Mouse (Mus musculus): ENCODE data around the gene Inpp5k.

The Inpp5k gene

DNA sequence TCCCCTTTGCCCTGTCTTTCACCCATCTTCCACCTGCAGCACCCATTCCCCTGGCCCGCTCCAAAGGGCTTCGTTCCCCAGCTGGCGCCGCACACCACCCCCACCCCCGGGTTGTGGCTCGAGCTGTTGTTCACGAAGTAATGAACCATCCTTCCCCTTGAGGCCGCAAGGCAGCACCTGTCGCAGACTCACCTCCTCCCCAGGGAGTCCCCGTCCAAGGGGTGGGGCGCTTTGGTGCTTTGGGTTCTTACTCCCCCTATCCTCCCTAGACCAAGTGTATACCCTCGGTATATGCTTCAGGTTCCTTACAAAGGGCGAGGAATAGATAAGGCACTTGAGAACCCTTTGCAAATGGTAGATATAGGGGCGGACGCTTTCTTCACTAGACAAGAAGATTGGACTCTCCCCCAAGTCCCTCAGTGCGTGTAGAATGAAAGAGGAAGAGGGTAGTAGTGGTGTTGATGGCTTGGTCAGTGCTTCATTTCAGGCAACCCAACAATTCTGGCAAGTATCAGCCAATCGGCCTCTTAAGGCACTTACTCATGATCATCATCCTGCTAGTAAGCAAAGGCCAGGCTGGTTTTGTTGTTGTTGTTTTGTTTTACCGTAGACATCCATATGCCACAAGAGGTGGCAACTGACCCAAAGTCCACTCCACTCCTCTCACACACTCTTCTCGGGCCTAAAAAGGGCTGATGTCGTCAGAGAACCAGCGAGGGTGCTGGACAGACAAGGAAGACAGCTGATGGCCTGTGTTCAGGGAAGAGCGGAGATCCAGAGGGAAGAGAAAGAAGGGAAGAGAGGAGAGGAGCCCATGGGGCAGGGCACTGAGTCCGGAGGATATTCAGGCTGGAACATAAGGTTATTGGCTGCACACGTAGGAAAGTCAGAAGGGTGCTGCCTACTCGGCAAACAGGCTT is 23.9 kb downstream of the Inpp5k start:
- no peak for DNase-seq (ENCODE audit: low read depth, low spot score)

DNA sequence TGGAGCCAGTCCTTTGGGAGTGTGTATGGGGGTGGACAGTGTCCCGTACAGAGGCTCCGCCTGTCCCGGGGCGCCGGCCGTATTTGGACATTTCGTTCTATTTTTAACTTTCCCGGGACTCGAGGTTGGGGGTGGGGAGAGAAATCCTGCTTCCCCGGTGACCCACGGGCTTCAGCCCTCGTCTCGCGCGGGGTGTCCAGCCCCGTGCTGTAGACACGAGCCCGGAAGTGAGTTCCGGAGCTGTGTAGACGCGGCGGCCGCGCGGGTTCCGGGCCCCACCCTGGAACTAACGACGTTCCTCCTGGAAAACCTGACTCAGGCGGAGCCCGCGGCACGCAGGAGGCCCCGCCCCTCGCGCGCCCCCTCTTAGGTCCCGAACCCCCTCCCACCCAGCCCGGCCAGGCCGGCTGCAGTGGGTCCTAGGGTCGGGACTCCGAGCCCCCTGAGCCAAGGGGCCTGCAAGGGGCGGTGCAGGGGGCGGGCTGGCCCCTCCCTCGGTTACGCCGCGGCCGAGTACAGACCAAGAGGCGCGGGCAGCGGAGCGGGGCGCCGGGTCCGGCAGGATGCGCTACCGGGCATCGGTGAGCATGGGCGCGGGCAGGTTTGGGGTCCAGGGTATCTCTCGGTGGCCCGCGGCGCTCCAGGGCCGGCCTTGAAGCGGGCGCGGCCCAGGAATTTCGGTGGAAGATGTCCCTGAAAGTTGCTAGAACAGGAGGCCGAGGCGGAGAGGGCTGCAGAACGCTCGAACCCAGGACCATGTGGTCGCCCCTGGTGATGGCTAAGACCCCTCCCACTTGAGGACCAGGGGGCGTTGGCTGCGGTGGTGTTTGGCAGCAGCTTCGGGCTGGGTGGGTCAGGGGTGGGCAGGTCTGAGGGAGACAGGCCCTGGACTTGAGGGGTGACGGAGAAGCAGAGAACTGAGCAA is 25.1 kb downstream of the Inpp5k start:
- peak; percentile 35 for DNase-seq (ENCODE audit: low read depth, low spot score)

DNA sequence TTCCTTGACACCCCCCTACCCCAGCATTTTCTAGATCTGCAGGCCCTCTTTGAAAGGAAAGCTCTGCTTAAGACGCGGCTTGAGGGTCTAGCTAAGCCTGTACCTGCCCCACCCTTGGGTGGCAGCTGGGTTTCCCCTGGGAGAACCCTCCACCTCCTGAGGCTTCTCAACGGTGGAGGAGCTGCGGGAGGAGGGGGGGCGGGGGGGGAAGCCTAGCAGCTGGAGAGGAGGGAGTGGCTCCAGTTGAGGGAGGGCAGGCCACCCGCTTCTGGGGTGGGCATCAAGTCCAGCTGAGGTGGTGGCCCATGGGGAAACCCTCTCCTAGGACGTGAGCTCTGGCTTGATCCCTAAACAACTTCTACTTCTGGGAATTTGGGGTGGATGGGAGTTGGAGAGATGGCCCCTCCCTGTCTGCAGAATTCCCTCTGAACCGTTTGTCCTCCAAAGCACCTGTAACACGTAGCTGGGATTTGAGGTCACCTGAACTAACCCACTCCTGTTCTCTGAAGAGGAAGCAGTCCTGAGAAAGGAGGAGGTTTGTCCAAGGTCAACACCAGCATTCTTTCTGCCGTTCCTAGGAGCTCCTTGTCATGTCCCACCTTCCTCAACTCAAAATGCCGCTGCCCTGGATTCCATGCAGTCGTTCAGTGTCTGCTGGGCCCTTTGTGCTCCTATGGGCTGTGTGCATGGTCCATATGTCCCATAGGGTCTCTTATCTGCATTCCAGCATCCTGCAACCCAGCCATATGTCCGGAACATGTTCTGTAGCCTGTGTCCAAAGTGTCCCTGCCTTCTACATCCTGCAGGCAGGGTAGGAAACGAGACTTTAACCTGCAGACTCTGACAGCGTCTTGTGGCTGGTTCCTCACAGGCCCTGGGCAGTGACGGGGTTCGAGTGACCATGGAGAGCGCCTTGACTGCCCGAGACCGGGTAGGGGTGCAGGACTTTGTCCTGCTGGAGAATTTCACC is 26.1 kb downstream of the Inpp5k start:
- no peak for DNase-seq (ENCODE audit: low read depth, low spot score)

DNA sequence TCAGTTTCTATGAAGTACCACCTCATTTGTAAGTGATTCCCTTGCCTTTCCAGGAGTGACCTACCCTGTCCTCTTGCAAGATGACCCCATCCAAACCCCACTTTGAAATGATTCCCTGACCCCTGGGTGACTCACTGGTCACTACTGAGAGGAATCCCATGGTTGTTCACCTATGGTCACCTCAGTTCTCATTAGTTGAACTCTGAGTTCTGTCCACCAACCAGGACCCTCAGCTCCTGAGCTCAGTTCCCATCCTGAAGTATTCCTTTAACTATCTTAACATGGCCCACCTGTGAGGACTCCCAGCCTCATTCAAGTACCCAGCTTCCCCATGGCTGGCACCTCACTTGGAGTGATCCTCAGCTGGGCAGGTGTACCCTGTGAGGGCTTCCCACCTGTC is 27.1 kb downstream of the Inpp5k start:
- DNase-seq (ENCODE audit: low read depth, low spot score) = no peak

DNA sequence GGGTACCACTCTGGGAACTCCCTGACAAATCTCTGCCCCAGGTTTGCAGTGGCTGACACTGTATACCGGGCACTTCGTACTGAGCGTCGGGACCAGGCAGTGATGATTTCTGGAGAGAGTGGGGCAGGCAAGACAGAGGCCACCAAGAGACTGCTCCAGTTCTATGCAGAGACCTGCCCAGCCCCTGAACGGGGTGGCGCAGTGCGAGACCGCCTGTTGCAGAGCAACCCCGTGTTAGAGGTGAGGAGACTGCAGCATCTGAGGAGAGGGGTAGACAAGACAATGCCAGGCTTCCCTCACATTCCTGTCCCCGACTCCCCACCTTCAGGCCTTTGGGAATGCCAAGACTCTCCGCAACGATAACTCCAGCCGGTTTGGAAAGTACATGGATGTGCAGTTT is 27.5 kb downstream of the Inpp5k start:
- DNase-seq (ENCODE audit: low read depth, low spot score) = no peak

DNA sequence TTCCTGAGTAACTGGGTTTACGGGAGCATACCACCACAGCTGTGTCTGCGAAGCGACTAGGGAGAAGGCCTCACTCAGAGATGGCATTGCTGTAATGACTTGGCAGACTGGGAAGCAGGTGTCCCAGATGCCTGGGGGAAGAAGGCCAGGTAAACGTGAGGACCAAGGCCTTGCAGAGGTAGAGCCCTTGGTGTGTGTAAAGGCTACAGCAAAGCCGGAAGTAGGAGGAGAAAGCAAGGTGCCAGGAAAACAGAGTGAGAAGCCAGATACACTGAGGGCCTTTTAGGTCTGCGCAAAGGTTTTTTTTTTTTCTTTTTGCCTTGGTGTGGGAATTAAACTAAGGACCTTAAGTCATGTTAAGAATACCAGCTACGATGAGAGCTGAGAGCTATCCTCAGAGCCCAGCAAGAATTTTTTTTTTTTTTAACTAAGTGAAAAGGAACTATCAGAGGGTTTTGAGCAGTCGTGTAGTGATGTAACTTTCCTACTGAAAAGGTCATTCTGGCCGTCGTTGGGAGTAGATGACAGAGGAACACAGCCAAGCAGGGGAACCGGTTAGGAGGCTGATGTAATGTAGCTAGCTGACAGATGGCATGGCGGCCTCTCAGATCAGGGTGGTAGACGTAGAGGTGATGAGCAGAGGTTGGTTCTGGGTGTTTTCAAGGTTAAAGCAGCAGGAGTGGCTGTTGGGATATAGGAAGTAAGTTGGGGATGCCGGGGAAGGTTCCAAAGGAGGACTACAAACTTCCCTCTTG is 28.4 kb downstream of the Inpp5k start:
- no peak for DNase-seq (ENCODE audit: low read depth, low spot score)

DNA sequence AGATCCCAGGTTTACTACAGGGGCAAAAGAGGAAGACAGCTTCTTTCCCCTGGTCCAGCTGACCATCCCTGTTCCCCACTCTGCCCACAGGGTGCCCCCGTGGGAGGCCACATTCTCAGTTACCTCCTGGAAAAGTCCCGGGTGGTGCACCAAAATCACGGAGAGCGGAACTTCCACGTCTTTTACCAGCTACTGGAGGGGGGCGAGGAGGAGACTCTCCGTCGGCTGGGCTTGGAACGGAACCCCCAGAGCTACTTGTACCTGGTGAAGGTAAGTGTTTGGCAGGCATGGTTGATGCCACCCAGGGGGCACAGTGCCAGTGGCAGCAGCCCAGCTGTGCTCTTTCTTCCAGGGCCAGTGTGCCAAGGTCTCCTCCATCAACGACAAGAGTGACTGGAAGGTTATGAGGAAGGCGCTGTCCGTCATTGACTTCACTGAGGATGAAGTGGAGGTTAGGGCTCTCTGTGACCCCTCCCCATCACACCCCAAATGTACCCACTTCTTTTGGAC is 29.3 kb downstream of the Inpp5k start:
- DNase-seq (ENCODE audit: low read depth, low spot score) = no peak

DNA sequence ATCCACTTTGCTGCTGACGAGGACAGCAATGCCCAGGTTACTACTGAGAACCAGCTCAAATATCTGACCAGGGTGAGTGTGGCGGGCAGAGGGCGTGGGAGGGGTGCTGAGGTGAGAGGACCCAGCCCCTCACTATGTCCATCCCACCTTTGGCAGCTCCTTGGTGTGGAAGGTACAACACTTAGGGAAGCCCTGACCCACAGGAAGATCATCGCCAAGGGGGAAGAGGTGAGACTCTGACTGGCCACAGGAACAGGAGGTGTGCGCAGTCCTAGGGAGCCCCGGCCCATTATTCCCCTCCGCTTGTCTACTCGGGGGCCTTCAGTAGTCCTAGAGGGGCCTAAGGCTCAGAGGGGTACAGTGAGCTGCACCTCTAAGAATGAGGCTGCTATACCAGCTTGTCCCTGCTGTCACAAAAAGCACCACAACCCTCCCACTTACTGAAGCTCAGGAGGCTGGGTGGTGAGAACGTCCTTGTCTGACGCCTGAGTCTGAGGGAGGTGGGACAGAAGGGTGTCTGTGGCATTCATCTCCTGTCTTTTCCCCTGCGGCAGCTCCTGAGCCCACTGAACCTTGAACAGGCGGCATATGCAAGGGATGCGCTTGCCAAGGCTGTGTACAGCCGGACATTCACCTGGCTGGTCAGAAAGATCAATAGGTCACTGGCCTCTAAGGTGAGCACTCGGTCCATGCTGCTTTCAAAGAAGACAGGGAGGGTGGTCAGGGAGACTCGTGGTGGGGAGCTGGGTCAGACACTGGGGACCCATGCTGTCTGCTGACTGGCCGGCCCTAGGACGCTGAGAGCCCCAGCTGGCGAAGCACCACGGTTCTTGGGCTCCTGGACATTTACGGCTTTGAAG is 30.4 kb downstream of the Inpp5k start:
- DNase-seq (ENCODE audit: low read depth, low spot score) = no peak

DNA sequence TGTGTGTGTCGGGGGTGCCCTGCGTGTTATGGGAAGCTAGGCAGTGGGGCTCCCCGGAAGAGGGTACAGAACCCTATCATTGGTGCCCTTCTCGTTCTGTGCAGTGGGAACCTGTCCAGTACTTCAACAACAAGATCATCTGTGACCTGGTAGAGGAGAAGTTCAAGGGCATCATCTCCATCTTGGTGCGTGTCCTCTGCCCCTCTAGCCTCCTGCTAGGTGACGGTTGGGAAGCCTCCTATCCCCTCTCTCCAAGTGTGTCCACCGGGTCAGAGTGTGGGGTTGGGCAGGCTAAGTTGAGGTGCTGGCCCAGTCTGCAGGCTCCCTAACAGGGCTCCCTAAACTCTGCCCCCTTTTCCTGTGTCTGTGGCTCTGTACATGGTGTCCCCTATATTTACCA is 31.3 kb downstream of the Inpp5k start:
- DNase-seq (ENCODE audit: low read depth, low spot score) = no peak

DNA sequence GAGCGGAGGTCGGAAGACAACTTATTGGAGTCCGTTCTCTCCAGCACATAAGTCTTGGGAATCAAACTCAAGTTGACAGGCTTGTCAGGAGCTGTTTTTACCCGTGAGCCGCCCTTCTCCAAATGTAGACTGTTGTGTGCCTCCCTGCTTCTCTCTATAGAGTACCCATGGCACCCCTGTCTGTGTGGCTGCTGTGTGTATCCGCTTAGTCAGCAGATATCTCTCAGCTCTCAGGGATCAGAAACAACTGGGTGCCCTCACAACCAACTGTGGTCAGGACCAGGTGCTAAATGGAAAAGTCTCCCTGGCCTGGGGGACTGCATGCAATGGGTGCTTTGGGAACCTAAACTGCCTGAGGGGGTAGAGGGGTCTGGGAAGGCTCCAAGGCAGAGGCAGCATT is 35.5 kb downstream of the Inpp5k start:
- no peak for DNase-seq (ENCODE audit: low read depth, low spot score)

DNA sequence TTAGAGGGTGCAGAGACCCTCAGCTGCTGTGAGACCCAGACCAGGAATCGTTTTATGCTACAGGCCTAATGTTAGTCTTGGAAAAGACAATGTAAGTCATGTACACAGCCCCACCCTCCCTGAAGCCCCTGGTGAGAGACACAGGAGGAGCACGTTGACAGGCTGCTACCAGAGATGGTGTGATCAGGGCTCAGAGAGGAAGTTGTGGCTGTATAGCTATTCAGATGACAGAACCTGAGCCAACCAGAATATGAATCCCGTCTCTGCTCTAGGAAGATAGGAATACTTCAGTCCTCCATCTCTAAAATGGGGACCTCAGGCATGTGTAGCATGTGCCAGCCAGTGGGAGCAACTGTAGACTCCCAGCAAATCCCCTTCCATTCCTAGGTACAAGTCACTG is 37.8 kb downstream of the Inpp5k start:
- DNase-seq (ENCODE audit: low read depth, low spot score) = no peak

DNA sequence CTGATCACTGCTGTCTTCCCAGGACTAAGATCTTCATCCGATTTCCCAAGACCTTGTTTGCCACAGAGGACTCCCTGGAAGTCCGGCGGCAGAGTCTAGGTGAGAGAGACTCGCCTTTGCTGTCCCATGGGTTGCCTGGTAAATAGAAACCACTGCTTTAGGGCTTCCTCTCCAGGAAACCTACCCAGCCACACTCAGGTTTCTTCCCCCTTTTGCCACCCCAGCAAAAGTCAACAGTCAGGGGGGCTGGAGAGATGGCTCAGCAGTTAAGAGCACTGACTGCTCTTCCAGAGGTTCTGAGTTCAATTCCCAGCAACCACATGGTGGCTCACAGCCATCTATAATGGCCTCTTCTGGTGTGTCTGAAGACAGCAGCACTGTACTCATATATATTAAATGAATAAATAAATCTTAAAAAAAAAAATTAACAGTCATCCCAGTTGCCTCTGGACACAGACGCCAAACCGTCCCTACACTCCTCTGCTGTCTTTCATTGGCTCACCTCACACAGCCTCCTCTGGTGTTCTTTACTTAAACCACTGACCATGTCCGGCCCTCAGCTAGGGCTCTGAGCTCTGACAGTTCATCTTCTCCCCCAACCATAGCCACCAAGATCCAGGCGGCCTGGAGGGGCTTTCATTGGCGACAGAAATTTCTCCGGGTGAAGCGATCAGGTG is 38.5 kb downstream of the Inpp5k start:
- no peak for DNase-seq (ENCODE audit: low read depth, low spot score)

DNA sequence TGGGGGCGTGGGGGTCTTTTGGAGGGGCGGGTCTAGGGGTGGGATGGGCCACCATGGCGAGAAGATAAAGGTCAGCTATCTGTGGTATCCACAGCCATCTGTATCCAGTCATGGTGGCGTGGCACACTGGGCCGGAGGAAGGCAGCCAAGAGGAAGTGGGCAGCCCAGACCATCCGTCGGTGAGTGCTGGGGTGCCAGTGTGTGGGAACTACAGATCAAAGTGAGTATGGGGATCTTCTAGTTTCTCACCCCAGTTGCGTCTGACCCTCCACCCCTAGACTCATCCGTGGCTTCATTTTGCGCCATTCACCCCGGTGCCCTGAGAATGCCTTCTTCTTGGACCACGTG is 39.0 kb downstream of the Inpp5k start:
- no peak for DNase-seq (ENCODE audit: low read depth, low spot score)

DNA sequence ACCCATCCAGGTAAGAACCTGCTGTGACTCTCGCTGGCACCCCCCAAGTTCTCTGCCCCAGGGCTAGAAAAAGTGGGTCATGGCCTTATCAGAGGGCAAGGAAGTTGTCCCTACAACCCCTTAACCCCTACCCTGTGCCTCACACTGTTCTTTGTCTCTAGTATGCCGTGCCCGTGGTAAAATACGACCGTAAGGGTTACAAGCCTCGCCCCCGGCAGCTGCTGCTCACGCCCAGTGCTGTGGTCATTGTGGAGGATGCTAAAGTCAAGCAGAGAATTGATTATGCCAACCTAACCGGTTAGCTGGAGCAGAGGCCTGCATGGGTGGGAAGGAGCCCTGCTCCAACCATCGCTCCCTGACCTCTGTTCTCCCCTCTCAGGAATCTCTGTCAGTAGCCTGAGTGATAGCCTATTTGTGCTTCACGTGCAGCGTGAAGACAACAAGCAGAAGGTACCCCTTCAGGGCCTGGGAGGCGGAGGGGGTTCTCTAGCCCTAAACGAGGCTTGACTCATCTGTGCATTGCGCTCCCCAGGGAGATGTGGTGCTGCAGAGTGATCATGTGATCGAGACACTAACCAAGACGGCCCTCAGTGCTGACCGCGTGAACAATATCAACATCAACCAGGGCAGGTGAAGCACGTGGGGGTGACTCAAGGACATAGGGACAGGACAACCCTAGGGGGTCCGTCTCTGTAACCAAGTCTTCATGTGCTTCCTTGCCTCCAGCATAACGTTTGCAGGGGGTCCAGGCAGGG is 40.8 kb downstream of the Inpp5k start:
- DNase-seq (ENCODE audit: low read depth, low spot score) = no peak

DNA sequence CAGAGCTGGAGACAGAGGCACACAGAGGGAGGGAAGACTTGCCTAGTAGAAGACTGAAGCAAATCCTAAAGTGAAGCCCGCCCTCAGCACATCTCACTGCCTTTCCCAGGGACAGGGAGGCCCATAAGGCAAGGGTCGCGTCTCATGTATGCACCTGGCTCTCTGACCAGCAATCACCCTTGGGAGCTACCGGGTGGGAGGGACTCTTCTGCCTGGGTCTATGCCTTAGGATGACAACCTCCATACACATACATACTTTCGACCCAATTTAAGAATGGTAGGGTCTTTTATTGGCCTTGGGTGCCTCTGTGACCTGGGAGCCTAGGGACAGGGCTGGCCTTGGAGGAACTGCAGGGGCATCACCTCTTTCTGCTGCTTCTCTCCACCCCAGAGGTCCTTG is 42.6 kb downstream of the Inpp5k start:
- DNase-seq (ENCODE audit: low read depth, low spot score) = no peak

DNA sequence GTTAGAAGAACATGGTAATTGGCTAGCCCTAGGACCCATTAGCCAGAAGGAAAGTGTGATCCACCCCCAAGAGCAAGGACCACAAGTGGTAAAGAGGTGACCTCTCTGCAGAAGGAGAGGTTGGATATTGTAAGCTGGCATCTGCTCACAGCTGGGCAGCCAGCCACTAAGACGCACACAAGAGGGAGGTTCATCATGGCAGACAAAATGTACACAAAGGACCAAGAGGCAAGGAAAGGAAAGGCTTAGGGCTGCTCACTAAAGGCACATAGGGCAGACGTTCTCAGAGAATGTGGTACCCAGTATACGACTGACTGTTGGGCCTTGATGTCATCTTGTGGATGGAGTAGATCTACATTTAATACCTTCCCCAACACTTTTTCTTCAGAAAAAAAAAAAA is 44.1 kb downstream of the Inpp5k start:
- DNase-seq (ENCODE audit: low read depth, low spot score) = no peak

DNA sequence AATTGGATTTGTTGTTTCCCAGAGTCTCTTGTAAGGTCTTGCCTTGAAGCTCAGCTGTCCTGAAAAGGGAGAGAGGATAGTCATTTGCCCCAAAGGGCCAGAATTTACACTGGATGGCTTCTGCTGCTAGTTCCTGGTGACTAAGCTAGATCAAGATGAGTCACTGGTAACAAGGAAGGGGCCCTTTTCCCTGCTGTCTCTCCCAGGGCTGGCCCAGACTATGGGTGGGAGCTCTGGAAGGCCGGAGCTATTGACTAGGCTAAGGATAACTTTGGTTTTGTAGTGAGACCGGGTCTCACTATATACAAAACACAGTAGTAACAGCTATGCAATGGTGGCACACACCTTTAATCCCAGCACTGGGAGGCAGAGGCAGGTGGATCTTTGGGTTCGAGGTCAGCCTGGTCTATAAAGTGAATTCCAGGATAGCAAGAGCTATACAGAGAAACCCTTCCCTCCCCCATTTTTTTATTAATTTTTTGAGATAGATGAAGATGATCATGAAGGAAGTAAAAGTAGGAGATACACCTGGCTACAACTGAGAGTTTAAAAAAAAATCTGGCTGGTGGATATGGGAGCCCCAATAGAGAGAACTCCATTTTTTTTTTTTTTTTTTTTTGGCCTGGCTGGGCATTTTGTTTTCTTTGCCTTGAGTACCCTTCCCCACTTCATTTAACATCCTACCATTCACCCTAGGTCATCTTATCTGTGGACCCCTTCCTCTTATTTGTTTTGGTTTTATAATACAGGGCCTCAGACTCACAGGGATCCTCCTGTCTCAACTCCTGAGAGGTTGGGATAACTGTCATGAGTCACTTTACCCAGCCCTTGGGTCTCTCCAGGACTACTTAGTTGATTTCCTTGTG is 47.3 kb downstream of the Inpp5k start:
- DNase-seq (ENCODE audit: low read depth, low spot score) = no peak

Measured in forelimb bud, embryonic 11.5 days (tissue).